Mouse (Mus musculus) embryonic fibroblast, embryonic 13.5 days (primary cell): ENCODE measurements at regions not wholly inside any gene's neighbourhood (a gene's known extent, or its start where the extent isn't known, plus 50 kb on each side); places are given as distances from the start of the nearest gene placed in this dataset.

Experiments
- H3K27ac ChIP-seq: 2 replicates; pipeline ENCODE4 v1.5.1; 2012; ENCODE audit warnings: low read length, control low read depth, inconsistent platforms; ENCODE audit not compliant: insufficient read depth
- H3K4me1 ChIP-seq: 2 replicates; pipeline ENCODE4 v1.6.1; 2011; ENCODE audit warnings: low read length; ENCODE audit not compliant: control insufficient read depth, insufficient read depth
- H3K4me3 ChIP-seq: 2 replicates; pipeline ENCODE4 v1.5.1; 2011; ENCODE audit warnings: mild to moderate bottlenecking, control low read depth, low read length; ENCODE audit not compliant: insufficient read depth
- CTCF ChIP-seq: IDR thresholded peaks from 2 replicates; pipeline ENCODE4 v1.5.1; 2011; ENCODE audit warnings: mild to moderate bottlenecking, control low read depth, low read length, moderate library complexity, borderline replicate concordance; ENCODE audit not compliant: insufficient read depth
- POLR2A ChIP-seq: IDR thresholded peaks from 2 replicates; pipeline ENCODE4 v1.6.1; 2011; ENCODE audit warnings: low read depth, mild to moderate bottlenecking, control low read depth, low read length, moderate library complexity

DNA sequence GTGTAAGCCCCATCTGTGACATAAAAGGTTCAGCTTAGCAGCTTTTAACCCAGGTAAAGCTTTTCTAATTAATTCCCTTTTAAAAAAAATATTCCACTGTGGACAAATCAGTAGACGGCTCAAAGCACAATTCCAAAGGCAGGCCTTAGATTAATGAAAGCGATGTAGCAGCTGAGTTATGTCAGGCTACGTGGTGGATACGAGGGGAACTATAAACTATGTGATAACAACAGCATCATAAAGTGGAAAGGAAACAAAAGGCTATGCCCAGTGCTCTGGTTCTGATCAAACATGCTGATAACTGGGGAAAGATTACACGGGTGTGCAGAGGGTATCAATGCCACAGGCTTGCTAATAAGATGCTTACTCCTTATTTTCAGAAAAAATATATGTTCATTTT is 184.3 kb upstream of the Rag2 start:
- Histone ChIP-seq H3K27ac (no peak overlapping the region), H3K4me3 (no peak overlapping the region), H3K4me1 (peaks cover 2% of the 10 kb centered on the region; the same call in 1 of the 2 replicates)
- no peak for TF ChIP-seq POLR2A
- TF ChIP-seq CTCF: no peak

- TF ChIP-seq CTCF (no peak), POLR2A (no peak)
- Histone ChIP-seq H3K4me1 (peaks cover 2% of the 10 kb centered on the region; the same call in 1 of the 2 replicates), H3K27ac (no peak overlapping the region), H3K4me3 (no peak overlapping the region)
These were observed 183.4 kb upstream of the Rag2 start for GRCm38 (mm10) chr2:101441081-101441630.

DNA sequence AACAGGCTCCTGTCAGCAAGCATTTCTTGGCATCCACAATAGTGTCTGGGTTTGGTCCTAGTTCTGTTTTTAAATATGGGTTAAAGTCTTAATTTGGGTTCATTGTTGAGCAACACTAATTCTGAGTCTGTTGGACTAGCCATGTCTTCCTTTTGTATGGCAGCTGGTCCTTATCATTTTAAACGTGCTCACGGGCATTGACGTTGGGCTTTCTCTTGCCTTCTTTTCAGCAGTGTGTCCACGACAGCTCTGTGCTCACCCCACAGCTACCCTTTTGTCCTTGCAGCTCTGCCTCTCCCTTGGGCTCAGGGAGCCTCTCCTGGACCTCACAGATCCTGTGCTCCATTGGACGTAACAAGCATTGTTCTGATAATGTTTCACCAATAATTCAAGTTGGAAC is 168.9 kb upstream of the Rag2 start:
- no peak overlapping the region for H3K27ac ChIP-seq
- TF ChIP-seq CTCF (no peak), POLR2A (no peak)
- H3K4me1 ChIP-seq: no peaks in the 10 kb centered on the region
- no peak overlapping the region for H3K4me3 ChIP-seq

DNA sequence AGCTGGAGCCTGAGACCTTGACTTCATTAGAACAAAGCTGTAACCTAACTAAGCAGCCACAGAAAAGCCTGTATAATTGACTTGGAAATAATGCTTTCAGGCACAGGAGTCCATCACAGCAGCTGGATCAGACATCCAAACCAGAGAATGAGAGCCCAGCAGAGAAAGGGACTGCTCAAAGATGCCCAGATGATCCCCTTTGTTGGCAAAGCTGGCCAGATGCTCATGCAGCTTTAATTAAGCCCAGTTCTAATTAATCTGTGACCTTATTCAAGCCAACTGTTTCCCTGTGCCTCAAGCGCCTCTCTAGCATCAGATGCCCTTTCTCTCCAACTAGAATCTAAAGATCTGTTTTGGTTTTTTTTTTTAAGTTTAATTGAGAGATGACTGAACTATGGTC is 165.6 kb upstream of the Rag2 start:
- no peak for TF ChIP-seq CTCF
- no peak for TF ChIP-seq POLR2A
- Histone ChIP-seq H3K27ac (no peak overlapping the region), H3K4me1 (no peaks in the 10 kb centered on the region), H3K4me3 (no peak overlapping the region)

DNA sequence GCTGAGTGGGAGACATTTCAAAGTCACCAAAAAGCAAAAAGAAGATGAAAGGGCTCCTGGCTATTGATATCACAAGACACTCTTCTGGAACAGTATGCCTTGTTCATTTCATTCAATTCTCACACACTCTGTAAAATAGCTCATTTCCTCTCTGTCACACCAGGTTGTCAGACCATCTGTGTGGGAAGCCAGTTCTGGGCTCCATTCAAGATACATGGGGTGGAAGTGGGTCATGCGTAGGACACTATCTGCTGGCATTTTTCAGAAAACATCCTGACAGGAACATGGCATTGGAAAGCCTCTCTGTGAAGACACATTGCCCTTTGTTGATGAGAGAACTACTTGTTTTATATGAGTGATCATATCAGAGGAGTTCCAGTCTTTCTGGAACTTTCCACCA is 162.1 kb upstream of the Rag2 start:
- TF ChIP-seq POLR2A (no peak), CTCF (no peak)
- Histone ChIP-seq H3K27ac (no peak overlapping the region), H3K4me1 (no peaks in the 10 kb centered on the region), H3K4me3 (no peak overlapping the region)

DNA sequence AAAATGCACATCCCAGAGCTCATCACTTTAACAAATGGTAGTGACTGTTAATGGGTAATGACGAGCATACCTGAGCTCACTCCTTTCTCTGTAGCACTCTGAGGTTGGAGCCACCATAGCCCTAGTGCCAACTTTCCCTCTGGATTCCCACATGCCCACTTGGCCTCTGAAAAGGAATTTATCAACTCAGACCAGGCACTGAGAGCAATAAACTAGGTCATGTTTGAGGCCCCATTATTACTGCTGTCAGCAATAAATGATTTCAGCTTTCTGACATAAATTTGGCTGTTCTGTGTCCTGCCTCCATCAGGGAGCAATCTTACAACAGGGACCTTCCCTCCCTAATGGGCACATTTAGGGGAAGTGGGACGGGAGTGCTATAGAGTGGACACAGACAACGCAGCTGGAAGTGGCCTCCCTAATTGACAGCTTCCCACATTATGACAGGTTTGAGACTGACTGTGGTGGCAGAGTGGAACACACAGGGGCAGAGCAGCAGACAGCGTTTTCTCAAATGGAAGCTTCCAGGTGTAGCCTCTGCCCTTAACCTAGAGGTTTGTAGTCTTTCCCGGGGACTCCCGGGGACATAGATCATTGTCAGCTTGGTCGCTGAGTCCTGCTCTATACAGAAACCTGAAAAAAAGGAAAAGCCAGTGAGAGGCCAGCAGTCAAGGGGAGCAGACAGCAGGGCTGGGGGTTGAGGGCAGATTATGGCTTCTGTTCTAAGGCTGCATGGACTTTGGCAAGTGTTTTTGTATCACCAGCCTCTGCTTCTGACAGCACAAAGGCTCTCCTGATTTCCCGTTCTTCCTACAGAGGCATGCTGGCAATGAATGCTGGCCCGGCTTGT is 160.0 kb upstream of the Rag2 start:
- TF ChIP-seq POLR2A: no peak
- TF ChIP-seq CTCF: no peak
- Histone ChIP-seq H3K4me3 (no peak overlapping the region), H3K4me1 (no peaks in the 10 kb centered on the region), H3K27ac (no peak overlapping the region)

GRCm38 (mm10) chr2:101470569-101471100 is 153.9 kb upstream of the Rag2 start:
- Histone ChIP-seq H3K27ac (no peak overlapping the region), H3K4me1 (no peaks in the 10 kb centered on the region), H3K4me3 (no peak overlapping the region)
- no peak for TF ChIP-seq CTCF
- no peak for TF ChIP-seq POLR2A

- Histone ChIP-seq H3K4me1 (no peaks in the 10 kb centered on the region), H3K27ac (no peak overlapping the region), H3K4me3 (no peak overlapping the region)
- TF ChIP-seq POLR2A (no peak), CTCF (peak; percentile 98)
These were observed 151.9 kb upstream of the Rag2 start for GRCm38 (mm10) chr2:101472449-101473115.

- H3K4me1 ChIP-seq: no peaks in the 10 kb centered on the region
- no peak overlapping the region for H3K27ac ChIP-seq
- H3K4me3 ChIP-seq: no peak overlapping the region
- no peak for TF ChIP-seq CTCF
- no peak for TF ChIP-seq POLR2A
These were observed 151.4 kb upstream of the Rag2 start for GRCm38 (mm10) chr2:101473116-101473485.

- Histone ChIP-seq H3K4me1 (no peaks in the 10 kb centered on the region), H3K27ac (no peak overlapping the region), H3K4me3 (no peak overlapping the region)
- no peak for TF ChIP-seq POLR2A
- TF ChIP-seq CTCF: no peak
These were observed 147.7 kb upstream of the Rag2 start for GRCm38 (mm10) chr2:101476862-101477261.
